Mouse (Mus musculus) lung, postnatal 0 days (tissue): ENCODE data around the gene Pramef12.

Source experiments
- CTCF ChIP-seq: IDR thresholded peaks from 2 replicates; pipeline ENCODE4 v1.5.1; 2016; ENCODE audit warnings: antibody characterized with exemption, mild to moderate bottlenecking
- EP300 ChIP-seq: IDR thresholded peaks from 2 replicates; pipeline ENCODE4 v1.6.1; 2016; ENCODE audit warnings: antibody characterized with exemption, mild to moderate bottlenecking, control low read depth

GRCm38 (mm10) chr4:144428868-144429267, 20.6 kb upstream of the Pramef12 start:
- TF ChIP-seq CTCF (no peak), EP300 (no peak)
